In the genomic region with DNA sequence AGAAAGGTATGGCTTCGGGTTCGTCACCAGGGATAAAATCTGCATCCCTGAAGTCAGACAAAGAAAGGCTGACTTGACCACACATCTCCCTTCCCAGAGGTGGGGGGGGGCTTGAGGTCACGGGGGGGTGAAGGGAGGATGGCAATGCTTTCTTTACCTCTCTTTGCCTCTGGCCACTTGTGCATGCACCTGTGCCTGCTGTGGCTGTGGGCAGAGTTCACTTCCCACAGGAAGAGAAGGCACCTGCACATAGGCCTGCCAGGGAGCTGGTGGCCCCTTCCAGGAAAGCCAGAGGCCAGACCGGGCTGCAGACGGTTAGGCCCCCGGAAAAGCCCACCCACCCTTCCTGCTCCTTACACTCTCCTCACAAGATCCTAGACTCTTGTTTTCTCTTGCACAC, we compare ENCODE assay signal across 25 mouse cellular contexts.
"Had no signal": no experiment of that assay in that cellular context is flagged by ENCODE, and none has a peak within 500 bp of the region (broad histone marks: within the 10 kb centered on the region; RNA-seq: fewer than 3 reads in every experiment).

No protein-coding gene starts in this region.

- H3K27me3 ChIP-seq: midbrain, embryonic 12.5 days; midbrain, embryonic 13.5 days; midbrain, embryonic 15.5 days had no signal

- H3K4me3 ChIP-seq: left cerebral cortex, adult 2 months; limb, embryonic 10.5 days; limb, embryonic 12.5 days; limb, embryonic 13.5 days; limb, embryonic 15.5 days; liver, embryonic 12.5 days; liver, embryonic 13.5 days; liver, embryonic 15.5 days; lung, embryonic 15.5 days; megakaryocyte, embryonic 14.5 days; midbrain, embryonic 10.5 days; midbrain, embryonic 12.5 days; midbrain, embryonic 13.5 days; midbrain, embryonic 15.5 days; neural tube, embryonic 12.5 days had no signal

- H3K4me2 ChIP-seq: limb, embryonic 12.5 days; limb, embryonic 13.5 days; limb, embryonic 15.5 days; liver, embryonic 11.5 days; liver, embryonic 12.5 days; liver, embryonic 13.5 days; liver, embryonic 15.5 days; lung, embryonic 14.5 days; lung, embryonic 15.5 days; midbrain, embryonic 11.5 days; midbrain, embryonic 12.5 days; midbrain, embryonic 13.5 days; midbrain, embryonic 15.5 days; neural tube, embryonic 12.5 days had no signal

- H3K36me3 ChIP-seq: limb, embryonic 10.5 days; limb, embryonic 12.5 days; limb, embryonic 13.5 days; limb, embryonic 15.5 days; liver, embryonic 12.5 days; liver, embryonic 13.5 days; liver, embryonic 15.5 days; lung, embryonic 15.5 days; midbrain, embryonic 15.5 days; neural tube, embryonic 12.5 days had no signal

- H3K27ac ChIP-seq: left cerebral cortex, adult 2 months; limb, embryonic 10.5 days; limb, embryonic 12.5 days; limb, embryonic 13.5 days; limb, embryonic 15.5 days; liver, embryonic 12.5 days; liver, embryonic 13.5 days; liver, embryonic 14.5 days; liver, embryonic 15.5 days; lung, embryonic 15.5 days; macrophage; midbrain, embryonic 10.5 days; midbrain, embryonic 12.5 days; midbrain, embryonic 13.5 days; midbrain, embryonic 15.5 days; neural tube, embryonic 12.5 days had no signal

- DNase-seq: left cerebral cortex, postnatal 4 days; liver; liver, embryonic 13.5 days; liver, postnatal 0 days; lung, adult 2 months had no signal

- ATAC-seq: liver, embryonic 12.5 days; liver, postnatal 0 days; midbrain, embryonic 13.5 days; midbrain, embryonic 15.5 days; midbrain, embryonic 16.5 days had no signal
